Mouse (Mus musculus) myocyte (in vitro differentiated cells): Measurements from ENCODE around the gene Plpp7. TPM values are rescaled to one million over a fixed set of nuclear protein-coding genes. Genes with fewer than 3 reads are reported as not detected.

Experiments used
- H3K27me3 ChIP-seq: one replicate; pipeline ENCODE4 v1.6.1; 2011; ENCODE audit not compliant: control insufficient read depth, insufficient read depth, insufficient read length
- H3K36me3 ChIP-seq: one replicate; pipeline ENCODE4 v1.6.1; 2011; ENCODE audit not compliant: control insufficient read depth, insufficient read depth
- H3K4me2 ChIP-seq: one replicate; pipeline ENCODE4 v1.6.1; 2011; ENCODE audit warnings: low read depth, control low read depth
- H3K4me3 ChIP-seq: one replicate; pipeline ENCODE4 v1.5.1; 2011; ENCODE audit warnings: mild to moderate bottlenecking, control low read depth, moderate library complexity
- H3K79me2 ChIP-seq: one replicate; pipeline ENCODE4 v1.6.1; 2011; ENCODE audit not compliant: control insufficient read depth, insufficient read depth
- H3ac ChIP-seq: one replicate; pipeline ENCODE4 v1.6.1; 2011; ENCODE audit not compliant: control insufficient read depth, insufficient read length
- CEBPB ChIP-seq: IDR thresholded peaks from 2 replicates; pipeline ENCODE4 v1.6.1; 2011; ENCODE audit warnings: mild to moderate bottlenecking, moderate library complexity; ENCODE audit not compliant: poor library complexity, insufficient read depth, severe bottlenecking
- E2F4 ChIP-seq: IDR thresholded peaks from one replicate; pipeline ENCODE4 v1.6.1; 2011; ENCODE audit warnings: mild to moderate bottlenecking, control low read depth, moderate library complexity; ENCODE audit not compliant: insufficient read depth
- MAX ChIP-seq: IDR thresholded peaks from one replicate; pipeline ENCODE4 v1.6.1; 2011; ENCODE audit warnings: low read depth, mild to moderate bottlenecking, control low read depth
- MYOD1 ChIP-seq, 3 experiments: IDR thresholded peaks; one replicate each; pipeline ENCODE4 v1.6.1; 2011; ENCODE audit warnings: control low read depth in 2 of 3, low read depth in 2 of 3, mild to moderate bottlenecking in 2 of 3, moderate library complexity in 1 of 3; ENCODE audit not compliant: insufficient read length in 2 of 3, control insufficient read depth in 1 of 3
- MYOG ChIP-seq, 3 experiments: IDR thresholded peaks; one replicate each; pipeline ENCODE4 v1.6.1; 2011; ENCODE audit warnings: control low read depth in 2 of 3, low read depth in 2 of 3, mild to moderate bottlenecking in 2 of 3; ENCODE audit not compliant: insufficient read length in 2 of 3, control insufficient read depth in 1 of 3, insufficient read depth in 1 of 3
- POLR2A ChIP-seq: IDR thresholded peaks from one replicate; pipeline ENCODE4 v1.6.1; 2011; ENCODE audit warnings: low read depth, mild to moderate bottlenecking, control low read depth, moderate library complexity; ENCODE audit not compliant: insufficient read length
- POLR2AphosphoS2 ChIP-seq: IDR thresholded peaks from one replicate; pipeline ENCODE4 v1.6.1; 2011; ENCODE audit warnings: low read depth, control low read depth; ENCODE audit not compliant: insufficient read length
- REST ChIP-seq: IDR thresholded peaks from one replicate; pipeline ENCODE4 v1.6.1; 2011; ENCODE audit warnings: mild to moderate bottlenecking, control low read depth, moderate library complexity; ENCODE audit not compliant: insufficient read depth, insufficient read length
- SRF ChIP-seq: IDR thresholded peaks from one replicate; pipeline ENCODE4 v1.6.1; 2011; ENCODE audit warnings: low read depth; ENCODE audit not compliant: control insufficient read depth, insufficient read length
- TCF12 ChIP-seq: IDR thresholded peaks from one replicate; pipeline ENCODE4 v1.6.1; 2011; ENCODE audit warnings: mild to moderate bottlenecking, control low read depth; ENCODE audit not compliant: poor library complexity, insufficient read depth, severe bottlenecking
- TCF3 ChIP-seq: IDR thresholded peaks from one replicate; pipeline ENCODE4 v1.6.1; 2011; ENCODE audit warnings: low read depth, control low read depth; ENCODE audit not compliant: insufficient read length
- USF1 ChIP-seq: IDR thresholded peaks from one replicate; pipeline ENCODE4 v1.6.1; 2011; ENCODE audit warnings: low read depth, mild to moderate bottlenecking, control low read depth, moderate library complexity
- polyA plus RNA-seq: library from polyadenylated mRNA; unstranded; fragments of >200 nt; fragmentation: generic; extraction: Trizol; gene quantifications from one replicate; pipeline ENCODE4 v1.2.1, GENCODE M21; 2012; ENCODE audit warnings: missing spikeins

Gene Plpp7
- polyA plus RNA-seq, 1 experiment = 60.6 TPM

GRCm38 (mm10) chr2:32131866-32132566 is 36.7 kb downstream of the Plpp7 start:
- no peak overlapping the region for H3K4me3 ChIP-seq
- peak overlapping the region; percentile 48 for H3K4me2 ChIP-seq
- TF ChIP-seq E2F4 = no peak
- no peak for TF ChIP-seq MYOG (IDR thresholded peaks at IDR 0.05; ENCODE audit: control insufficient read depth in 1 of 3, insufficient read depth in 1 of 3, insufficient read length in 2 of 3, low read depth in 2 of 3)
- TF ChIP-seq REST = no peak
- no peak for TF ChIP-seq USF1
- TF ChIP-seq POLR2A = no peak
- no peak for TF ChIP-seq TCF3
- no peak for TF ChIP-seq MAX
- TF ChIP-seq TCF12 = no peak

GRCm38 (mm10) chr2:32132567-32132992 is 37.3 kb downstream of the Plpp7 start:
- no peak for TF ChIP-seq MAX
- no peak for TF ChIP-seq MYOG (IDR thresholded peaks at IDR 0.05; ENCODE audit: control insufficient read depth in 1 of 3, insufficient read depth in 1 of 3, insufficient read length in 2 of 3, low read depth in 2 of 3)
- no peak for TF ChIP-seq POLR2AphosphoS2
- no peak for TF ChIP-seq CEBPB
- Histone ChIP-seq H3K4me3 (no peak overlapping the region), H3K4me2 (peak overlapping the region; percentile 48), H3ac (no peak overlapping the region), H3K79me2 (no peaks in the 10 kb centered on the region), H3K36me3 (no peaks in the 10 kb centered on the region), H3K27me3 (no peaks in the 10 kb centered on the region)

More at GRCm38 (mm10) chr2:32131866-32132566, 36.7 kb downstream of the Plpp7 start:
- H3K36me3 ChIP-seq = no peaks in the 10 kb centered on the region
- no peak overlapping the region for H3ac ChIP-seq
- H3K79me2 ChIP-seq = no peaks in the 10 kb centered on the region
- no peaks in the 10 kb centered on the region for H3K27me3 ChIP-seq

- H3K27me3 ChIP-seq = no peaks in the 10 kb centered on the region
- H3ac ChIP-seq = no peak overlapping the region
- H3K36me3 ChIP-seq = no peaks in the 10 kb centered on the region
- TF ChIP-seq MYOD1 (IDR thresholded peaks at IDR 0.05; ENCODE audit: control insufficient read depth in 1 of 3, insufficient read length in 2 of 3, low read depth in 2 of 3) (no peak), TCF3 (no peak)
- H3K79me2 ChIP-seq = no peaks in the 10 kb centered on the region
- H3K4me3 ChIP-seq = no peak overlapping the region
- no peak overlapping the region for H3K4me2 ChIP-seq
Measured at GRCm38 (mm10) chr2:32134039-32134438, 38.7 kb downstream of the Plpp7 start.

GRCm38 (mm10) chr2:32137667-32138266 is 42.4 kb downstream of the Plpp7 start:
- Histone ChIP-seq H3K4me2 (peak overlapping the region; percentile 89), H3K4me3 (peak overlapping the region; percentile 36), H3K27me3 (no peaks in the 10 kb centered on the region), H3K36me3 (no peaks in the 10 kb centered on the region), H3K79me2 (no peaks in the 10 kb centered on the region), H3ac (peak overlapping the region; percentile 7)
- peak; percentile 73 for TF ChIP-seq POLR2A
- peak; percentile 77 for TF ChIP-seq SRF
- no peak for TF ChIP-seq MAX
- TF ChIP-seq POLR2AphosphoS2 = peak; percentile 52

GRCm38 (mm10) chr2:32139377-32139776 is 44.0 kb downstream of the Plpp7 start:
- Histone ChIP-seq H3K4me3 (no peak overlapping the region), H3K27me3 (no peaks in the 10 kb centered on the region), H3K4me2 (no peak overlapping the region), H3K79me2 (no peaks in the 10 kb centered on the region), H3ac (no peak overlapping the region), H3K36me3 (no peaks in the 10 kb centered on the region)
- TF ChIP-seq CEBPB (no peak), MAX (no peak)

GRCm38 (mm10) chr2:32140498-32140934 is 45.2 kb downstream of the Plpp7 start:
- no peak overlapping the region for H3ac ChIP-seq
- no peak overlapping the region for H3K4me2 ChIP-seq

More at GRCm38 (mm10) chr2:32140498-32140934, 45.2 kb downstream of the Plpp7 start:
- TF ChIP-seq E2F4 = no peak
- TF ChIP-seq USF1 = no peak
- no peak for TF ChIP-seq SRF
- no peak for TF ChIP-seq POLR2A
- no peak for TF ChIP-seq POLR2AphosphoS2
- TF ChIP-seq CEBPB = no peak
- TF ChIP-seq MYOD1 (IDR thresholded peaks at IDR 0.05; ENCODE audit: control insufficient read depth in 1 of 3, insufficient read length in 2 of 3, low read depth in 2 of 3) = no peak
- no peak for TF ChIP-seq TCF12
- TF ChIP-seq REST = no peak
- TF ChIP-seq MAX = no peak
- no peak for TF ChIP-seq MYOG (IDR thresholded peaks at IDR 0.05; ENCODE audit: control insufficient read depth in 1 of 3, insufficient read depth in 1 of 3, insufficient read length in 2 of 3, low read depth in 2 of 3)
- no peak for TF ChIP-seq TCF3
- no peak overlapping the region for H3K4me3 ChIP-seq
- H3K79me2 ChIP-seq = no peaks in the 10 kb centered on the region
- no peaks in the 10 kb centered on the region for H3K36me3 ChIP-seq
- no peaks in the 10 kb centered on the region for H3K27me3 ChIP-seq
